Mouse (Mus musculus) limb, embryonic 10.5 days (tissue): ENCODE measurements around the gene Cdsn. TPM values are rescaled to one million over a fixed set of nuclear protein-coding genes. Genes with fewer than 3 reads are reported as not detected.

Experiments
- DNase-seq: peaks from one replicate; pipeline ENCODE4 v3.0.0-alpha.2; 2017; ENCODE audit warnings: low spot score
- H3K27ac ChIP-seq: fragments of 300-500 bp; sonication (generic); 2 replicates; pipeline ENCODE4 v1.5.1; 2016; ENCODE audit warnings: mild to moderate bottlenecking
- H3K27me3 ChIP-seq: fragments of 300-500 bp; sonication (generic); 2 replicates; pipeline ENCODE4 v1.6.1; 2016; ENCODE audit warnings: low read depth, mild to moderate bottlenecking; ENCODE audit not compliant: poor library complexity, severe bottlenecking
- H3K36me3 ChIP-seq: fragments of 300-500 bp; sonication (generic); 2 replicates; pipeline ENCODE4 v1.6.1; 2016; ENCODE audit warnings: mild to moderate bottlenecking, moderate library complexity
- H3K4me1 ChIP-seq: fragments of 300-500 bp; sonication (generic); 2 replicates; pipeline ENCODE4 v1.6.1; 2016
- H3K4me3 ChIP-seq: fragments of 300-500 bp; sonication (generic); 2 replicates; pipeline ENCODE4 v1.5.1; 2016; ENCODE audit warnings: mild to moderate bottlenecking, moderate library complexity
- H3K9me3 ChIP-seq: fragments of 300-500 bp; sonication (generic); replicated peaks from 2 replicates; pipeline ENCODE4 v1.6.1; 2016; ENCODE audit warnings: mild to moderate bottlenecking
- WGBS: fragments of 180-500 bp; shearing (Covaris S2); methylation state at CpG from one replicate; pipeline ENCODE4 v1.1.7; 2016; 5-methylcytosine and 5-hydroxymethylcytosine counted together
- polyA plus RNA-seq: library from polyadenylated mRNA; unstranded; fragments of >200 nt; fragmentation: Nextera tagmentation; extraction: Ambion mirVana; gene quantifications from 2 replicates; pipeline ENCODE4 v1.2.1, GENCODE M21; 2016

Gene Cdsn
- polyA plus RNA-seq, 1 experiment from 2014 or later: not detected

GRCm38 (mm10) chr17:35558216-35558615 lies 6.3 kb downstream of the Cdsn start:
- Histone ChIP-seq H3K4me1 (no peaks in the 10 kb centered on the region), H3K9me3 (no peaks in the 10 kb centered on the region), H3K36me3 (no peaks in the 10 kb centered on the region), H3K27me3 (no peaks in the 10 kb centered on the region), H3K4me3 (no peak overlapping the region), H3K27ac (no peak overlapping the region)
- WGBS: 59% methylated on average over 8 of the region's 8 CpGs
- DNase-seq: no peak

- Histone ChIP-seq H3K27me3 (peaks cover 49% of the 10 kb centered on the region), H3K4me1 (peaks cover 12% of the 10 kb centered on the region; the same call in 1 of the 2 replicates), H3K9me3 (no peaks in the 10 kb centered on the region), H3K27ac (no peak within 1 kb of the TSS), H3K36me3 (no peaks in the 10 kb centered on the region), H3K4me3 (no peak within 1 kb of the TSS)
- 61% methylated on average over 3 of the region's 3 CpGs for WGBS
- DNase-seq: no peak
Observed at GRCm38 (mm10) chr17:35567150-35567549, 15.2 kb downstream of the Cdsn start, which contains the start of gene 2300002M23Rik. TSS of gene 2300002M23Rik (plus strand) at chr17:35567450.

- Histone ChIP-seq H3K36me3 (no peaks in the 10 kb centered on the region), H3K27ac (no peak overlapping the region), H3K9me3 (no peaks in the 10 kb centered on the region), H3K4me1 (peaks cover 12% of the 10 kb centered on the region; the same call in 1 of the 2 replicates), H3K27me3 (peaks cover 49% of the 10 kb centered on the region), H3K4me3 (no peak overlapping the region)
- 20% methylated on average over 9 of the region's 9 CpGs for WGBS
- DNase-seq: no peak
Observed at GRCm38 (mm10) chr17:35567767-35568166, 15.8 kb downstream of the Cdsn start.

GRCm38 (mm10) chr17:35569091-35569944 lies 17.4 kb downstream of the Cdsn start:
- 5% methylated on average over 28 of the region's 28 CpGs for WGBS

GRCm38 (mm10) chr17:35570836-35571235 lies 18.9 kb downstream of the Cdsn start:
- WGBS: 82% methylated on average over 14 of the region's 14 CpGs
- DNase-seq: no peak
- no peaks in the 10 kb centered on the region for H3K9me3 ChIP-seq
- no peak overlapping the region for H3K4me3 ChIP-seq
- H3K4me1 ChIP-seq: peaks cover 12% of the 10 kb centered on the region; the same call in 1 of the 2 replicates
- no peaks in the 10 kb centered on the region for H3K36me3 ChIP-seq
- H3K27me3 ChIP-seq: peaks cover 57% of the 10 kb centered on the region
- H3K27ac ChIP-seq: no peak overlapping the region

More at GRCm38 (mm10) chr17:35569091-35569944, 17.4 kb downstream of the Cdsn start:
- peaks cover 49% of the 10 kb centered on the region for H3K27me3 ChIP-seq
- peak overlapping the region; percentile 50 for H3K27ac ChIP-seq
- H3K4me1 ChIP-seq: peaks cover 12% of the 10 kb centered on the region; the same call in 1 of the 2 replicates
- H3K36me3 ChIP-seq: no peaks in the 10 kb centered on the region
- H3K9me3 ChIP-seq: no peaks in the 10 kb centered on the region
- H3K4me3 ChIP-seq: peak overlapping the region; percentile 43
- peak; percentile 50 for DNase-seq

- Histone ChIP-seq H3K27ac (no peak overlapping the region), H3K27me3 (peaks cover 59% of the 10 kb centered on the region), H3K36me3 (no peaks in the 10 kb centered on the region), H3K4me3 (no peak overlapping the region), H3K9me3 (no peaks in the 10 kb centered on the region), H3K4me1 (peaks cover 12% of the 10 kb centered on the region; the same call in 1 of the 2 replicates)
- DNase-seq: no peak
- WGBS: 92% methylated on average over 7 of the region's 7 CpGs
Observed at GRCm38 (mm10) chr17:35571477-35571876, 19.5 kb downstream of the Cdsn start.

- peaks cover 13% of the 10 kb centered on the region for H3K27me3 ChIP-seq
- WGBS: 22% methylated on average over 6 of the region's 6 CpGs
- no peak overlapping the region for H3K4me3 ChIP-seq
- H3K4me1 ChIP-seq: no peaks in the 10 kb centered on the region
- no peaks in the 10 kb centered on the region for H3K9me3 ChIP-seq
- no peak overlapping the region for H3K27ac ChIP-seq
- no peaks in the 10 kb centered on the region for H3K36me3 ChIP-seq
- DNase-seq: peak; percentile 80
Observed at GRCm38 (mm10) chr17:35578211-35578610, 26.3 kb downstream of the Cdsn start.

- H3K4me1 ChIP-seq: 0 out of 2 replicates have a peak, but pooled peaks cover 2% of the 10 kb centered on the region
- H3K27ac ChIP-seq: no peak overlapping the region
- H3K4me3 ChIP-seq: no peak overlapping the region
- WGBS: 93% methylated on average over 1 of the region's 1 CpGs
- H3K36me3 ChIP-seq: no peaks in the 10 kb centered on the region
- no peaks in the 10 kb centered on the region for H3K9me3 ChIP-seq
- no peaks in the 10 kb centered on the region for H3K27me3 ChIP-seq
- DNase-seq: no peak
Observed at GRCm38 (mm10) chr17:35582900-35583299, 31.0 kb downstream of the Cdsn start.

- Histone ChIP-seq H3K9me3 (no peaks in the 10 kb centered on the region), H3K4me3 (no peak overlapping the region), H3K36me3 (no peaks in the 10 kb centered on the region), H3K27ac (no peak overlapping the region), H3K27me3 (no peaks in the 10 kb centered on the region), H3K4me1 (0 out of 2 replicates have a peak, but pooled peaks cover 2% of the 10 kb centered on the region)
- DNase-seq: peak; percentile 82
- 20% methylated on average over 16 of the region's 16 CpGs for whole genome bisulfite sequencing
Observed at GRCm38 (mm10) chr17:35584330-35584937, 32.5 kb downstream of the Cdsn start.

GRCm38 (mm10) chr17:35587291-35587690 lies 35.4 kb downstream of the Cdsn start:
- no peaks in the 10 kb centered on the region for H3K9me3 ChIP-seq
- no peak overlapping the region for H3K27ac ChIP-seq
- H3K4me3 ChIP-seq: no peak overlapping the region
- H3K27me3 ChIP-seq: no peaks in the 10 kb centered on the region
- H3K36me3 ChIP-seq: no peaks in the 10 kb centered on the region
- no peak for DNase-seq
- WGBS: 90% methylated on average over 1 of the region's 1 CpGs
- peaks cover 7% of the 10 kb centered on the region for H3K4me1 ChIP-seq

GRCm38 (mm10) chr17:35588387-35588786 lies 36.5 kb downstream of the Cdsn start:
- no peaks in the 10 kb centered on the region for H3K9me3 ChIP-seq
- H3K27ac ChIP-seq: no peak overlapping the region
- H3K27me3 ChIP-seq: no peaks in the 10 kb centered on the region
- peaks cover 7% of the 10 kb centered on the region for H3K4me1 ChIP-seq
- no peak for DNase-seq
- WGBS: 43% methylated on average over 4 of the region's 4 CpGs
- H3K36me3 ChIP-seq: no peaks in the 10 kb centered on the region
- H3K4me3 ChIP-seq: no peak overlapping the region

GRCm38 (mm10) chr17:35590410-35591218 lies 38.7 kb downstream of the Cdsn start:
- H3K4me3 ChIP-seq: no peak overlapping the region
- H3K27ac ChIP-seq: no peak overlapping the region
- 60% methylated on average over 21 of the region's 21 CpGs for WGBS
- no peaks in the 10 kb centered on the region for H3K9me3 ChIP-seq
- no peaks in the 10 kb centered on the region for H3K36me3 ChIP-seq
- peaks cover 5% of the 10 kb centered on the region for H3K4me1 ChIP-seq
- no peaks in the 10 kb centered on the region for H3K27me3 ChIP-seq
- peak; percentile 86 for DNase-seq
